Mouse (Mus musculus) spleen, postnatal 10 days (tissue): ENCODE measurements at regions not wholly inside any gene's neighbourhood (a gene's known extent, or its start where the extent isn't known, plus 50 kb on each side); places are given as distances from the start of the nearest gene placed in this dataset.

Experiments used
- DNase-seq, 2 experiments: peaks; one replicate each; pipeline ENCODE4 v3.0.0; 2021 to 2022; ENCODE audit warnings: low spot score in 2 of 2

- no peak for DNase-seq
These were observed 109.9 kb upstream of the Sdk2 start for GRCm38 (mm10) chr11:114176671-114177212.

GRCm38 (mm10) chr11:114175437-114176131 lies 108.7 kb upstream of the Sdk2 start:
- no peak for DNase-seq

GRCm38 (mm10) chr11:114174871-114175270 lies 108.0 kb upstream of the Sdk2 start:
- DNase-seq: no peak

- peak in 1 of 2 experiments; percentile 30 for DNase-seq
These were observed 101.4 kb upstream of the Sdk2 start for GRCm38 (mm10) chr11:114168231-114168661.

- DNase-seq: no peak
These were observed 99.0 kb upstream of the Sdk2 start for GRCm38 (mm10) chr11:114165656-114166362.

- no peak for DNase-seq
These were observed 85.9 kb upstream of the Sdk2 start for GRCm38 (mm10) chr11:114152716-114153115.

- no peak for DNase-seq
These were observed 79.5 kb upstream of the Sdk2 start for GRCm38 (mm10) chr11:114146334-114146733.

- no peak for DNase-seq
These were observed 62.4 kb upstream of the Sdk2 start for GRCm38 (mm10) chr11:114129270-114129669.

GRCm38 (mm10) chr11:114128841-114129240 lies 62.0 kb upstream of the Sdk2 start:
- no peak for DNase-seq

GRCm38 (mm10) chr11:114127426-114127825 lies 60.6 kb upstream of the Sdk2 start:
- DNase-seq: no peak

GRCm38 (mm10) chr11:114122175-114122574 lies 55.3 kb upstream of the Sdk2 start:
- DNase-seq: no peak

- DNase-seq: no peak
These were observed 52.3 kb upstream of the Sdk2 start for GRCm38 (mm10) chr11:114119135-114119534.
